Mouse (Mus musculus) urinary bladder, postnatal 10 days (tissue): ENCODE data around the gene Stk40.
"Not testable (repeated sequence)": the region's sequence is repeated elsewhere in the genome, so short reads cannot be mapped to it uniquely, and the experiment has no call there.

Experiments used
- DNase-seq: peaks from one replicate; pipeline ENCODE4 v3.0.0; 2022; ENCODE audit warnings: low spot score

Gene Stk40

DNA sequence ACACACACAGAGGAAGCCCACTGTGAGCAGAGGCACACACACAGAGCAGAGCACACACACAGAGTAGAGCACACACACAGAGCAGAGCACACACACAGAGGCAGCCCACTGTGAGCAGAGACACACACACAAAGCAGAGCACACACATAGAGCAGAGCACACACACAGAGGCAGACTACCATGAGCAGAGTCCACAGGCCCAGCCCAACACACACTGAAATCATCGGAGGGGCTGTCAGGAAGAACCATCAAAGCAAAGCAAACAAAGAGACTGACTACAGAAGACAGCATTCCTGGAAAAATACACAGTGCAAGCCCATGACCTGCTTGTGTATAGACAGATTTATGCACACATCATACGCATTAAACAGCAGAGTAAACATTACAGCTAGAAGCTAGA is 52.1 kb downstream of the Stk40 start:
- no peak for DNase-seq

GRCm38 (mm10) chr4:126156617-126157016 is 52.9 kb downstream of the Stk40 start:
- DNase-seq: no peak

- no peak for DNase-seq
These were observed 53.8 kb downstream of the Stk40 start for GRCm38 (mm10) chr4:126157562-126157961.

GRCm38 (mm10) chr4:126159455-126159854 is 55.7 kb downstream of the Stk40 start:
- DNase-seq: no peak

GRCm38 (mm10) chr4:126160981-126161380 is 57.2 kb downstream of the Stk40 start:
- no peak for DNase-seq

- no peak for DNase-seq
These were observed 57.7 kb downstream of the Stk40 start for GRCm38 (mm10) chr4:126161456-126161855.

- DNase-seq: no peak
These were observed 58.2 kb downstream of the Stk40 start for GRCm38 (mm10) chr4:126161986-126162385.

- DNase-seq: peak; percentile 82
These were observed 58.8 kb downstream of the Stk40 start for GRCm38 (mm10) chr4:126162544-126163066.

- no peak for DNase-seq
These were observed 59.4 kb downstream of the Stk40 start, which contains the start of gene Sh3d21 for GRCm38 (mm10) chr4:126163067-126163659. Gene Sh3d21 (minus strand): TSS chr4:126163491.

- no peak for DNase-seq
These were observed 59.9 kb downstream of the Stk40 start for GRCm38 (mm10) chr4:126163685-126164084.

GRCm38 (mm10) chr4:126165092-126165491 is 61.3 kb downstream of the Stk40 start:
- not testable (repeated sequence) for DNase-seq

DNA sequence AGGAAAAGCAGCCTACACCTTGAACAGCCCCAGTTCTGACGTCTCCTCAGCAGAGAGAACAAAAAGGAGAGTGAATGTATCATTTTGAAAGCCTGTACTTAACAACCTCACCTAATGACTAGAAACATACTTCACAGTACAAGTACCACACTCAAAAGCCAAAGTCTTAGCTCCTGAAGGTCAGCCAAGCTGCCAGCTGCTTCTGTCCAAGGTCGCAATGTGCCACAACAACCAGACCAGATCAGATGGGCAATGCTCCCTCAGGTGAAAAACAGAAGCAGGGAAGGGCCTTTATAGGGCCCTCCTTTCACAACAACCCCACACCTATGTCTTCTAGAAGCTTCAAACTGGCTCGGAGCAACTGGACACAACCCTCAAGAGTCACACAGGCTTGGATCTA is 62.3 kb downstream of the Stk40 start:
- no peak for DNase-seq

GRCm38 (mm10) chr4:126168851-126169250 is 65.1 kb downstream of the Stk40 start:
- DNase-seq: no peak

DNA sequence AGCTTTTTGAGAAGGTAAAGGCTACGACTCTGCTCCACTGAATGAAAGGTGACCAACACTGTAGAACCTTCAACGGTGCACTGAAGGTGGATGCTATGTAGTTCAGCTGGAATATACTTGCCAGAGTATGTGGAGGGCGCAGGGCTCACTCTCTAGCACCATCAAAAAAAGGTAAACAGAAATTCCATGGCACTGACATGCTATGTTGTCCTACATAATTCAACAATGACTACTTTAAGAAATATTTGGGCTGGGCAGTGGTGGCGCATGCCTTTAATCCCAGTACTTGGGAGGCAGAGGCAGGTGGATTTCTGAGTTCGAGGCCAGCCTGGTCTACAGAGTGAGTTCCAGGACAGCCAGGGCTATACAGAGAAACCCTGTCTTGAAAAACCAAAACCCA is 67.0 kb downstream of the Stk40 start:
- DNase-seq: not testable (repeated sequence)

GRCm38 (mm10) chr4:126173800-126174199 is 70.0 kb downstream of the Stk40 start:
- DNase-seq: no peak

DNA sequence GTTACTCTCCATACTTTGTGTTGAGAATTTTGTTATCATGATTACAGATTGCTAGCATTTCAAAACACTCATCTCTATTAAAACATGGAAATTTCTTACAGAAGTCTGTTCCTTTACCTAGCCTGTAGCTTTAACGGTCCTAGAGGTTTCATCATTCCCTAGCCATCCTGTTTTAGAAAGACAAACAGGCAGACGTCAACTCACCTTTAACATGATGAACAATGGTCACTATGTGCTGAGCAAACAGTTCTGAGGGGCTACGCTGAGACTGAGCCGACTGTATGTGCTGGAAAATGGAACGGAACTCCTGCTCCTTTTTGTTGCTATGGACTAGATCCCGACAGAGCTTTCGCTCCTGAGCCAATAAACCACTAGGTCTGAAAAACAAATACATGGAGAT is 72.2 kb downstream of the Stk40 start:
- not testable (repeated sequence) for DNase-seq

DNA sequence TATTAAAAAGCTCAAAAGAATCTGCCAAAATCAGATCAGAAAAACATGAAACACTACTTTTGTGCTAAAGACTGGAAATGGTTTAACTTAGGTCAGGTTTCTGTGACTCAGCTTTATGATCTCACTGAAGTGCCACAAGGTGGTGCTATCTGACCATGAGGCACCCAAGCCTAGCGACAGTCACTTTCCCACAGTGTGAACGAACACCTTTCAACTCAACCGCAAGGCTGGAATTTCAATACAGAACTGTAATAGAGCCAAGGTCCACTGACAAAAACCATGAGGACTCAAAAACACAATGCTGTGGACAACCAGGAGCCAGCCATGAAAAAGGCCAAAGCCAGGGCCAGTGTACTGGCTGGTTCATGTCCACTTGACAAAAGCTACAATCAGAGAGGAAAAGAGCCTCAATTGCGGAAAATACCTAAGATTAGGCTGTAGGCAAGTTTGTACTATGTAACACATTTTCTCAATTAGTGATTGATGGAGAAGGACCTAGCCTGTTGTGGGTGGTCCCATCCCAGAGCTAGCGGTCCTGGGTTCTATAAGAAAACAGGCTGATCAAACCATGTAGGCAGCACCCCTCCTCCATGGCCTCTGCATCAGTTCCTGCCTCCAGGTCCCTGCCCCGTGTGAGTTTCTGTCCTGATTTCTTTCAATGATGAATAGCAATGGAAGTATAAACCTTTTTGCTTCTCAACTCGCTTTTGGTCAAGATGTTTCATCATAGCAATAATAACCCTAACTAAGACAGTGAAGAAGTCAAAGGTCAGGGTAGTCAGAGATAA is 77.6 kb downstream of the Stk40 start:
- no peak for DNase-seq

GRCm38 (mm10) chr4:126183034-126183433 is 79.3 kb downstream of the Stk40 start:
- no peak for DNase-seq

DNA sequence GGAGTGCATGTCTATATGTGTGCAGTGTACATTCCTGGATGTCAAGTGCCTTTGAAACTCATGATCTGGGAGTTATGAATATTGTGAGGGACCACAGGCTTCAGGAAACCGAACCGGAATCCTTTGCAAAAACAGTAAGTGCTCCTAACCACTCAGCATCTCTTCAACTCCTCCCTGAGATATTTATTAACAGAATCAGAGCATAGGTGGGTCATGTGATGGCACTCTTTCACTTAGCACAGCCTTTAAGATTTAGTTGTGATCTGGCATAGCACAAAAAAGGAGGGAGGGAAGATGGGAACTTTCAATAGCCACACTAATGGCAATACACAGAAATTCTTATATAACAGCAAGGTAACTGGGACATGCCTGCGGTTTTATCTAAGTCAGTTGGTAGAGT is 83.3 kb downstream of the Stk40 start:
- no peak for DNase-seq
